Mouse (Mus musculus): Measurements from ENCODE around the gene Snrpd2. TPM values are rescaled to one million over a fixed set of nuclear protein-coding genes. Genes with fewer than 3 reads are reported as not detected.

The Snrpd2 gene
- polyA plus RNA-seq, 1 experiment, result 80.6 TPM

DNA sequence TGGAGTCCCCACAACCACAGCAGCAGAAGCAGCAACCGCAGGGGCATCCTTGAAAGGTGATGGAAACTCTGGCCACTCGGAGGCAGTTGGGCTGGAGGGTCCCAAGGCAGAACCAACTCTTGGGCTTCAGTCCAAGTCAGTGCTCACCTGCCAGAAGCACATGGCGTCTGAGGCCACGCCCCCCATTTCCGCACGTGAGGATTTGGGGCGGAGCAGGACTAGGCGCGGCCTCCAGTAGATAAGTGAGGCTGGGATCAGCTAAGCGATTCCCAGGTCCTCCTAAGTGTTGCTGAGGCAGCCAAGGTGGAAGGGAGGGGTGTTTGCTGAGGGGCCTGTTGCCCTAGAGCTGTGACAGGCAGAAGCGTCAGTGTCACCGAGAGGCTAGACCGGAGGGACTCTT is 15.5 kb downstream of the Snrpd2 start:
- TF ChIP-seq GATA1 (IDR thresholded peaks at IDR 0.05; ENCODE audit: low read length), result no peak

DNA sequence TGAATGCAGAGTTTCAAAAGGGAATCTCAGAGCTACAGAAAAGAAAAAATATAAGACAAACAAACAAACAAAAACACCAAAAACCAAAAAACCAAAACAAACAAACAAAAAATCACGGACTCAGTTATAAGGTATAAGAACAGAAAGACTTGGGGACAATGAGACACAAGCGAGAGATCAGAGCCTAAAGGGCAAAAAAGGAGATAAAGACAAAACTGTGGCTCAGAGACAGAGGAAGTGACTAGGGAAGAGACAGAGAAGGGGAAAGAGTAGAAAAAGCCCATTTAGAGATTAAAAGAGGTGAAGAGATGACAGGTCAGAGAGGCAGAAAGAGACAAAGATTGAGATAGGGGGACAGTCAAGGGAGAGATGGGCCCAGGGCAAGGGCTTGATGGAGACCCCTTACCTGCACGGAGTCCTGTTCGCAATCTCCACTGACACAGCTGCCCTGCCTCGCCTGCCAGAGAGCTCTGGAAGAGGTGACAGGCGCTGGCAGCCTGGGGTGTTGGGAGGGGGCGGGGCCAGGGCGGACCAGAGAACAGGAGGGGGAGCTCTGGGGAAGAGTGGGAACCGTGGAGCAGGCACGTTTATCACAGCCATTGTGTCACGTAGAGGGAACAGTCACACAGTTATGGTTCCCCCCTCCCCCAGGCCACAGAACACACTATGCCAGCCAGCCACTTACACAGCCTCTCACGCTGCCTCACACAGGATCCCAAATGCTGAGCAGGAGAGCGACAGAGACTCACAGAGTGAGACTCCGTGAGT is 16.3 kb downstream of the Snrpd2 start, which contains the start of gene Gipr:
Gene Gipr (minus strand): TSS at position 472 of the 768 bp plus-strand sequence.
- TF ChIP-seq GATA1 (IDR thresholded peaks at IDR 0.05; ENCODE audit: low read length), result no peak

DNA sequence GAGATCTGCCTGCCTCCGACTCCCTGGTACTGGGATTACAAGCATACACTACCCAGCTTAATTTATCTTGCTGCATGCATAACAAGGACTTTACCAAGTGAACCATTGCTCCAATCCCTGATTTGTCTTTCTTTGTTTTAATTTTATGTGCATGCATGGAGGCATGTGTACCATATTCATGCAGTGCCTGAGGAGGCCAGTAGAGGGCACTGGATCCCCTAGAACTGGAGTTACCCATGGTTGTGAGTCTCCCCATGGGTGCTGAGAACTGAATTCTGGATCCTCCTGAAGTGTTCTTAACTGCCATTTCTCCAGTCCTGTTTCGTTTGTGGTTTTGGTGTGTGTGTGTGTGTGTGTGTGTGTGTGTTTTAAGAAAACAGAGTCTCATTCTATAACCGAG is 17.5 kb downstream of the Snrpd2 start:
- no peak for TF ChIP-seq GATA1 (IDR thresholded peaks at IDR 0.05; ENCODE audit: low read length)

DNA sequence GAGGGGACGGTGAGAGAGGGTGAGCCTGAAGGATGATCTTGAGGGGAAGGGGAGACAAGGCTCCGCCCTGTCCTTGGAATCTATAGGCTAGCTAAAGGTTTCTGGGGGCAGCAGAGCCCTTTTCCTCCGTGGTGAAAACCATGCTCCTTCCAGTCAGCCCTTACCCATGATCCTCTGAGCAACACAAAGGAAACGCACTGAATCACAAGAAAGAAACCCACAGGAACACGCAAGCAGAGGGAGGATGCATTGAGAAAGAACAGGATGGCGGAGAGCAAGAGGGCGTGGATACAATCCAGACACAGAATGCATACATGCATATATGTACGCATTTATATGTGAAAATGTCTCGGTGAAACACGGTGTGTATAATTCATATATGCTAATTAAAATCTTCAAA is 20.0 kb downstream of the Snrpd2 start:
- no peak for TF ChIP-seq GATA1 (IDR thresholded peaks at IDR 0.05; ENCODE audit: low read length)

DNA sequence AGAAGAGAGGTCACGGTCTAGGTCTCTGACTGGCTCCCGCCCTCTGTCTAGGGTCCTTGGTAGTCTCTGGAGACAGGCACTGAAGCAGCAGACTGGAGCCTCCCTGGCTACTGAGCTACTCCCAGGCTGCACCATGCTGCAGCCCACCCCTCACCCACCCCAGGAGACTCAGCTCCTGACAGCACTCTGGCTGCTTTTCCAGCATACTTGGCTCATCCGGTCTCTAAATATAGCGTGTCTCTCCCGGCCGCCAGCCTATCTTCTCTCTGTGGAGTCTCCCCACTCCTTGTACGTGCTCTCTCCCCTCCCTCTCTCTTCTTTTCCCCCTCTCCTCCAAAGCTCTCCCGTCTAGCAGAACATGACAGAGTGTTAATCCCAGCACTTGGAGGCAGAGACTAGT is 20.6 kb downstream of the Snrpd2 start:
- TF ChIP-seq GATA1 (IDR thresholded peaks at IDR 0.05; ENCODE audit: low read length), result no peak

DNA sequence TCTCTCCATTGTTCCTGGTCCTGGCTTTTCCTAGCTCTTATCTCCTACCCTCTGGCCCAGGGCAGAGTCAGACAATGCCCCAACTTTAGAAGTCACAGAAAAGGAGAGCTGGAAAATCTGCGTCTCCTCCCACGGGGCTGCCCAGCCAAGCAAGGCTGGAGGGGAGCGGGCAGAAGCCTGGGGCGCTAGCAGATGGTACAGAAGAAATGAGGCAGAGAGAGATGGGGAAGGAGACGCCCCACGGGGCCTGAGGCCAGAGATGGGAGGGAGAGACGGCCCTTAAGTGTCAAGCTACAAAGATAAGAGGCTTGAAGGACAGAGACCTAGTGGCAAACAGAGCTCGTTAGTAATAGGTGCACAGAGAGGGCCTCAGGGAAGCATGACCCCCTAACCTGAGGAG is 22.3 kb downstream of the Snrpd2 start:
- TF ChIP-seq GATA1 (IDR thresholded peaks at IDR 0.05; ENCODE audit: low read length), result no peak

DNA sequence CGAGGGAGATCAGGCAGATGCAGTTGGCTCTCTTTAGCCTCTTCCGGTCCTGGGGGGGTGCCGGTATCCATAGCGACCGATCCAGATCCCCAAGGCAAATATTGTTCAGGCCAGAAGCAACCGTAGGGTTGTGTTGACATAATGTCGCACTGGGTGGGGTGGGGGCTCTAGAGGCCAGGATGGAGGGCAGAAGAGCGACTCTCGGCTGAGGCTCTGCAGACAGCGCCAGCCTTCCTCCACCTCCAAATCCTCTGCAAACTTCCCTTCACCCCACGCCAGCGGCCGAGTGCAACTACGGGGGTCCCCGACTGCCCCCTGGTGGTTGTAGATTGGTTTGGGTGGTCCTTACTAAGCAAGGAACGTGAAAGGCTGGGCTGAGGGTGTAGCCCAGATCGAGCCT is 23.4 kb downstream of the Snrpd2 start:
- no peak for TF ChIP-seq GATA1 (IDR thresholded peaks at IDR 0.05; ENCODE audit: low read length)

DNA sequence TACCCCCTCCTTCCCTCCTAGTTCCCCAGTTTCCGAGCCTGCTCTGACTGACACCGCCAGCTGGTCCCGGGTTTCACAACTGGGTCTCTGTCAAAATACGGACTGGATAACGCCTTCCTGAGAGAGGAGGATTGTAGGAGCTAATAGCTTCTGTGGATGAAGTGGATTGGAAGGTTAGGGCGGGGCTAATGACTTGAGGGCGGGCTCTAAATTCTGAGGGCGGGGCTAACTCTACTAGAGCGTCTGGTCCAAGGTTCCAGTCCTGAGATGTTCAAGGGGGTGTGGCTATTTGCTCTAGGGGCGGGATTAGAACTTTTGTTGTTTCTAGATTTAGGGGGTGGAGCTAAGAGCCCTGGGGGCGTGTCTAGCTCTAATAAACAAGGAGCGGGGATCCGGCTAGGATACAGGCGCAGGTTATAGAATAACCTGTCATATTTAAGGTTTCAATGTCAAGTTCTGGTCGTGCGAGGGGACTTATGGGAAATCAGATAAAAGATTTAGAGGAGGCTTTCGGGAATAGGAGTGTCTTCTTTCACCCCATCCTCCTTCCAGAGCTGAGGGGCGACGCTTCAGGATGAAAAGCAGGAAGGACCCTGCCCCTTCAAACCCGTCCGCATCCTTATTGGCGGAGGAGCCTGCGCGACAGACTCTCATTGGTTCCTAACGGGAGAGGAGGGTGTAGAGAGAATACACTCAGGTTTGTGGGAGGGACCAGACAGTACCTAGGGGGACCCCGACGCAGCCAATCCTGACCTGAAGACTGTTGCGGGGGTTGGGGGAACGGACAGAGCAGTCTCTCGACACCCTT is 26.4 kb downstream of the Snrpd2 start, which contains the start of gene Eml2:
Gene Eml2 (plus strand): TSS at position 714 of the 808 bp plus-strand sequence.
- TF ChIP-seq GATA1 (IDR thresholded peaks at IDR 0.05; ENCODE audit: low read length), result no peak

DNA sequence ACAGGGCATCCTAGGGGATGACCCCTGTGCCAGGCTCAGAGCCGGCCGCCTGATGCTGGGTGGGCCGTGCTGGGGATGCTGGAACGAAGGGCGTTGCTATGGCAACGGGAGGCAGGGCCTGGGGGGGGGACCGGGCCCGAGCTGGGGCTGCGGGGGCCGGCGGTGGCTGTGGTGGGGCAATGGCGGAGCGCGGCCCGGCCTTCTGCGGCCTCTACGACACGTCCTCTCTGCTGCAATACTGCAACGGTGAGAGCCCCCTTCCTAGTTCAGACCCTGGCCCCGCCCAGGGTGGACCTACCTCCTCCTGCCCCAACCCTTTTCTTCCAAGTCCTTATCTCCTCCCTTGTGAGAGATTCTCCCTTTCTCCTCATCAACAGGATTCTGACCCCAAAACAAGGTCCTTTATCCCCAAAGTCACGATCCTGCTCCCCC is 27.0 kb downstream of the Snrpd2 start:
- no peak for TF ChIP-seq GATA1 (IDR thresholded peaks at IDR 0.05; ENCODE audit: low read length)

DNA sequence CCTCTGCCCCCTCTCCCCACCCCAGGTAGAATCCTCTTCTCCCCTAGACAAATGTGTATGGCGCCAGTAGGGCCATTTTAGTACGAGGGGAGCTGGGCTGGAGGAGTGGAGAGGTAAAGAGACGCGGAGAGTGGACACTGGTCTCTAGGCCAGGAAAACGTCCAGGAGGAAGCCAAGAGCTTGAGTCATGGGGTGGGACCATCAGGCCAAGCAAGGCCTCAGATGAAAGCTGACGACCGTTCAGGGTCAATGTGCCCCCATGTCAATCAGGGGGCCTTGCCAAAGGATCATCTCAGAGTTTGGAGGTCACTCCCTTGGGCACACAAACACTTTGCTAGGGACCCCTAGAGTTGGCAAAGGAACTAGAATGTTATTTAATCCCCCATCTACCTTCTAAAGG is 27.7 kb downstream of the Snrpd2 start:
- TF ChIP-seq GATA1 (IDR thresholded peaks at IDR 0.05; ENCODE audit: low read length), result no peak

DNA sequence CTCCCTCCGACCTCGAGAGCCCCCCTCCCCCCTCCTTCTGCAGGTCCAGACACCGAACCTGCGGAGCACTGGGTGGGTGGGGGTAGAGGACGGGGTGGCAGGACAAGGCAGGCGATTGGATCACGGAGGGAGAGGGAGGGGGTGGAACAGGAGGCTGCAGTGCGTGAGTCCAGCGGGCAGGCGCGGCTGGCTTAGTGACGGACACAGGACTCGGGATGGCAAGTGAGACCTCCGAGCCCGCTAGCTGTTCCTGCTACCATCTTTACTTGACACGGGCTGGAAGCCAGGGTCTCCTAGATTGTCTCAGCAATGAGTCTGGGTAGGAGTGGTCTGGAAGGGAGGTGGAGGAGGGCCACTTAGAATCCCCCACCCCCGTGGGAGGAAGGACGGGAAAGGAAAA is 28.5 kb downstream of the Snrpd2 start:
- TF ChIP-seq GATA1 (IDR thresholded peaks at IDR 0.05; ENCODE audit: low read length), result no peak

DNA sequence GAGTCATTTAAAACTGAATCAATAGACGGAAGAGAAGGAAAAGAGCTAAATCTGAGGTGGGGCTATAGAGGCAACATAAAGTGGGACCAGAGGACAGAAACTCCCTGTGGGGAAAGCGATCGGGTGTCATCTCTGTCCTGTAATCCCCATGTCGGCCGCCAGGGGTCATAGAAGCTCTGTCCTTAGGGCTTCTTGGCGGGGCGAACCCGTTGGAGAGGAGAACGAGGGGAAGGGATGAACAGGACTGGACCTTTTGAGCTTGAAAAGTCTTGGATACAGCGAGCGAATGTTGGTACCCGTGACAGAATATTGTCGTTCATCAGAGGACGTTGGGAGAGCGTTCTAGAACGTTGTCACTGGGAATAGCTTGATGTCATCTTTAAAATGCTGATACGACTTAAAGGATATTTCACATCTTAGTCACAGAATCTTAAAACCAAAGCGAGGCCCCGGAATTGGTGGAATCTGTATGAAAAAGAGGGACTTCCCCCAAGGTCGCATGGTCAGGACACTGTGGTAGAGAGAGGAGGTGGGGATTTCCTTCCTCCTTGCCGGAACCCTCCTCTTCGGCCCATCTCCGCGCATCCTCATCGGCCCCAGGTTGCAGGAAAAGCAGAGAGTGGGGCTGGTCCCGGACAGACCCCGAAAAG is 29.0 kb downstream of the Snrpd2 start:
- TF ChIP-seq GATA1 (IDR thresholded peaks at IDR 0.05; ENCODE audit: low read length), result no peak

DNA sequence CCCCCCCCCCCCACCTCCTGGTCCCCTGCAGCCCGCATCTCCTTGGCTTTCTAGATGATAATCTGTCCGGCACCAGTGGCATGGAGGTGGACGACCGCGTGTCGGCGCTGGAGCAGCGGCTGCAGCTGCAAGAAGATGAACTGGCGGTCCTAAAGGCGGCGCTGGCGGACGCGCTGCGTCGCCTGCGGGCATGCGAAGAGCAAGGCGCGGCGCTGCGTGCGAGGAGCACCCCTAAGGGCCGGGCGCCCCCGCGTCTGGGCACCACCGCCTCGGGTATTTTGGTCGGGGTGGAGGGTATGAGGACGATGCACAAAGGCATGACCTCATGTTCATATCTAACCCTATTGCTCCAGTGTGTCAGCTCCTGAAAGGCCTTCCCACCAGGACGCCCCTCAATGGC is 29.7 kb downstream of the Snrpd2 start:
- TF ChIP-seq GATA1 (IDR thresholded peaks at IDR 0.05; ENCODE audit: low read length), result no peak

DNA sequence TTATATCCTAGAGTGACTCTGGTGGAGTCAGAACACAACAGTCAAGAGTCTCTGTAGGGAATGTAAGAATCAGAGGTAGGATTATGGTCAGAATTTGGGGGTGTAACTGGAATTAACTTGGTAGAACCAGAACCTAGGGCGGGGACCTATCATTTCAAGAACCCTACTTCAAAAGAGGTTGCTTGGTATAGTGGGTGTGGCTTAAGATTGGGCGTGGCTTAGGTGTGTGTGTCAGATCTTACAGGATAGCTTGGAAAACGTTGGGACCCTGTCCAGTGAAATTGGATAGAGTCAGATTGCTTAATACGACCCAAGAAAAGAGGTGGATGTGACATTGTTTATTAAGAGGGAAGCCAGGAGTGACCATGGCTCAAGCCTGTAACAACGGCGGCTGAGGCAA is 30.4 kb downstream of the Snrpd2 start:
- TF ChIP-seq GATA1 (IDR thresholded peaks at IDR 0.05; ENCODE audit: low read length), result no peak

DNA sequence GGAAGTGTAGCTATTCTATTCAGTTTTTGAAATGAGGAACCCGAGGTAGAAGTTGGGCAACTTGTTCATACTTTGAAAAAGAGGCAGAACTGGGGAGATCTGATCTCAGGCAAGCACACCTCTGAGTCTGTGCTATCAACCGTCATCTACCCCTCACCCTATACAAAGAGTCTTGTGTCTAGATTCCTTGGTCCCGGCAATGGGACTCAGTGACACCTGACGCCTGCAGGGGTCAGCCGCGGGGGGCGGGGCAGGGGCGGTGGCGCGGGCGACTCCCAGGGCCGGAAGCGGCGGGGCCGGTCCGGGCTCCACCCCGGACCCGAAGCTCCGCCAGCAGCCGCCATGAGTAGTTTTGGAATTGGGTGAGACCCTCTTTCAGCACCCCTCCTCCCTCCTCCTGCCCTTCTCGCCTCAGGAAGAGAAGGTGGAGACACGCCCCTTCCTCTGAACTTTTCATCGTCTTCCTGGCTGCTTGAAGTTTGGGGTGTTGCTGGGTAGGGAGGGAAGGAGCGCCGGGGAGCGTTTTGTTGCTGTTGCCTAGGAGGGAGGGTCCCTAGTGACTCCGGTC is 31.4 kb downstream of the Snrpd2 start:
- TF ChIP-seq GATA1 (IDR thresholded peaks at IDR 0.05; ENCODE audit: low read length), result no peak

DNA sequence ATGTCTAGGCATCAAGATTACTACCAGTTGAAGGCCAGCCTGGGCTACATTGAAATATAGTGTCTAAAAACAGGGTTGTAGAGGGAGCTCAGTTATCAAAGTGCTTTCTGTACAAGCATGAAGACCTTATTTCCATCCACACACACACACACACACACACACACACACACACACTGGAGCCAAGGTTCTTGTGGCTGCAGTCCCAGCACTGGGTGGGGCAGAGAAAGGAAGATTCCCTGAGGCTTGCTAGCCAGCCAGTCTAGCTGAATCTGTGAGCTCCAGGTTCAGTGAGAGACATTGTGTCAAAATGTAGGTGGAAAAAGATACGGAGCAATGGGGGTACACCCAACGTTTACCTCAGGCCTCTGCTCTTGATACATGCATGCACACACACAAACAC is 34.7 kb downstream of the Snrpd2 start:
- TF ChIP-seq GATA1 (IDR thresholded peaks at IDR 0.05; ENCODE audit: low read length), result no peak
